Mouse (Mus musculus) liver, adult 2 months (tissue): ENCODE measurements around the gene Agpat1.

Experiments
- CTCF ChIP-seq: fragments of 200-500 bp; IDR thresholded peaks from 2 replicates; pipeline ENCODE4 v1.5.1; 2011; ENCODE audit warnings: low read depth, low read length, control low read depth
- POLR2A ChIP-seq: fragments of 200-500 bp; IDR thresholded peaks from 2 replicates; pipeline ENCODE4 v1.6.1; 2011; ENCODE audit warnings: low read length, control low read depth; ENCODE audit not compliant: insufficient read depth; ENCODE audit errors: extremely low read depth

DNA sequence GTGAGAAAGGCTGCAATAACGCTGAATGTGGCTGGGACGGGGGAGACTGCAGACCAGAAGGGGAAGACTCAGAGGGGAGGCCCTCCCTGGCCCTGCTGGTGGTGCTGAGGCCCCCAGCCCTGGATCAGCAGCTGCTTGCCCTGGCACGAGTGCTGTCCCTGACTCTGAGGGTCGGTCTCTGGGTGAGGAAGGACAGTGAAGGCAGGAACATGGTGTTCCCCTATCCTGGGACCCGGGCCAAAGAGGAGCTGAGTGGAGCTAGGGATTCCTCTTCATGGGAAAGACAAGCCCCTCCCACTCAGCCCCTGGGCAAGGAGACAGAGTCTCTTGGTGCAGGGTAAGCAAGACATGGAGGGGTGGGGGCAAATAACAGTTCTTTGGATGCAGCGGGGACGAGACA lies 20.7 kb upstream of the Agpat1 start:
- TF ChIP-seq POLR2A (no peak), CTCF (no peak)
